Mouse (Mus musculus): ENCODE data around the gene Heyl. TPM values are rescaled to one million over a fixed set of nuclear protein-coding genes. Genes with fewer than 3 reads are reported as not detected.
"Not testable (repeated sequence)": the region's sequence is repeated elsewhere in the genome, so short reads cannot be mapped to it uniquely, and the experiment has no call there.

Heyl gene
- polyA plus RNA-seq, 1 experiment from 2014 or later: 8.2 TPM

GRCm38 (mm10) chr4:123292390-123292789 lies 59.0 kb downstream of the Heyl start:
- Histone ChIP-seq H3K4me2 (replicated peaks) (no peak overlapping the region), H3K27ac (no peak overlapping the region), H3K9me3 (ENCODE audit: control insufficient read depth, low read length) (no peaks in the 10 kb centered on the region), H3K9ac (no peak overlapping the region), H3K4me3 (replicated peaks; ENCODE audit: low read length) (no peak overlapping the region), H3K4me1 (replicated peaks; ENCODE audit: control insufficient read depth, insufficient read depth, low read length) (no peaks in the 10 kb centered on the region), H3K36me3 (replicated peaks; ENCODE audit: control insufficient read depth, insufficient read depth) (peaks cover 95% of the 10 kb centered on the region), H3K27me3 (ENCODE audit: control insufficient read depth, insufficient read depth, low read length) (no peaks in the 10 kb centered on the region)
- 92% methylated on average over 3 of the region's 3 CpGs for WGBS
- DNase-seq (ENCODE audit: low spot score): no peak
- ATAC-seq (ENCODE audit: low FRiP score): no peak

- Histone ChIP-seq H3K4me1 (replicated peaks; ENCODE audit: control insufficient read depth, insufficient read depth, low read length) (no peaks in the 10 kb centered on the region), H3K27ac (no peak overlapping the region), H3K4me2 (replicated peaks) (no peak overlapping the region), H3K9ac (no peak overlapping the region), H3K4me3 (replicated peaks; ENCODE audit: low read length) (no peak overlapping the region), H3K9me3 (ENCODE audit: control insufficient read depth, low read length) (no peaks in the 10 kb centered on the region), H3K36me3 (replicated peaks; ENCODE audit: control insufficient read depth, insufficient read depth) (peaks cover 95% of the 10 kb centered on the region), H3K27me3 (ENCODE audit: control insufficient read depth, insufficient read depth, low read length) (no peaks in the 10 kb centered on the region)
- WGBS: 95% methylated on average over 7 of the region's 7 CpGs
- ATAC-seq (ENCODE audit: low FRiP score) (no peak), DNase-seq (ENCODE audit: low spot score) (no peak)
Measured at GRCm38 (mm10) chr4:123292989-123293388, 59.6 kb downstream of the Heyl start.

GRCm38 (mm10) chr4:123293661-123294443 lies 60.5 kb downstream of the Heyl start:
- Histone ChIP-seq H3K9me3 (ENCODE audit: control insufficient read depth, low read length) (no peaks in the 10 kb centered on the region), H3K4me2 (replicated peaks) (no peak overlapping the region), H3K4me1 (replicated peaks; ENCODE audit: control insufficient read depth, insufficient read depth, low read length) (no peaks in the 10 kb centered on the region), H3K9ac (no peak overlapping the region), H3K36me3 (replicated peaks; ENCODE audit: control insufficient read depth, insufficient read depth) (peaks cover 93% of the 10 kb centered on the region), H3K27me3 (ENCODE audit: control insufficient read depth, insufficient read depth, low read length) (no peaks in the 10 kb centered on the region), H3K4me3 (replicated peaks; ENCODE audit: low read length) (no peak overlapping the region), H3K27ac (no peak overlapping the region)
- DNase-seq (ENCODE audit: low spot score) (no peak), ATAC-seq (ENCODE audit: low FRiP score) (no peak)
- WGBS: 86% methylated on average over 7 of the region's 7 CpGs

- H3K4me3 ChIP-seq (replicated peaks; ENCODE audit: low read length); H3K27ac ChIP-seq; DNase-seq (ENCODE audit: low spot score); ATAC-seq (ENCODE audit: low FRiP score); H3K4me1 ChIP-seq (replicated peaks; ENCODE audit: control insufficient read depth, insufficient read depth, low read length); H3K4me2 ChIP-seq (replicated peaks); H3K9me3 ChIP-seq (ENCODE audit: control insufficient read depth, low read length); H3K27me3 ChIP-seq (ENCODE audit: control insufficient read depth, insufficient read depth, low read length); H3K9ac ChIP-seq: not testable (repeated sequence)
- 93% methylated on average over 15 of the region's 15 CpGs for WGBS
- peaks cover 93% of the 10 kb centered on the region for H3K36me3 ChIP-seq (replicated peaks; ENCODE audit: control insufficient read depth, insufficient read depth)
Measured at GRCm38 (mm10) chr4:123295026-123295425, 61.7 kb downstream of the Heyl start.

GRCm38 (mm10) chr4:123295516-123296147 lies 62.3 kb downstream of the Heyl start:
- peaks cover 98% of the 10 kb centered on the region for H3K36me3 ChIP-seq (replicated peaks; ENCODE audit: control insufficient read depth, insufficient read depth)
- H3K4me2 ChIP-seq (replicated peaks): no peak overlapping the region
- DNase-seq (ENCODE audit: low spot score) (no peak), ATAC-seq (ENCODE audit: low FRiP score) (no peak)
- no peaks in the 10 kb centered on the region for H3K27me3 ChIP-seq (ENCODE audit: control insufficient read depth, insufficient read depth, low read length)
- H3K4me1 ChIP-seq (replicated peaks; ENCODE audit: control insufficient read depth, insufficient read depth, low read length): no peaks in the 10 kb centered on the region
- H3K9me3 ChIP-seq (ENCODE audit: control insufficient read depth, low read length): no peaks in the 10 kb centered on the region
- no peak overlapping the region for H3K4me3 ChIP-seq (replicated peaks; ENCODE audit: low read length)
- WGBS: 93% methylated on average over 21 of the region's 21 CpGs
- no peak overlapping the region for H3K9ac ChIP-seq
- no peak overlapping the region for H3K27ac ChIP-seq

- H3K9me3 ChIP-seq (ENCODE audit: control insufficient read depth, low read length): no peaks in the 10 kb centered on the region
- H3K4me2 ChIP-seq (replicated peaks): no peak overlapping the region
- H3K4me1 ChIP-seq (replicated peaks; ENCODE audit: control insufficient read depth, insufficient read depth, low read length): no peaks in the 10 kb centered on the region
- H3K27ac ChIP-seq: no peak overlapping the region
- H3K4me3 ChIP-seq (replicated peaks; ENCODE audit: low read length): no peak overlapping the region
- no peaks in the 10 kb centered on the region for H3K27me3 ChIP-seq (ENCODE audit: control insufficient read depth, insufficient read depth, low read length)
- no peak for DNase-seq (ENCODE audit: low spot score)
- WGBS: 89% methylated on average over 5 of the region's 5 CpGs
- no peak for ATAC-seq (ENCODE audit: low FRiP score)
- no peak overlapping the region for H3K9ac ChIP-seq
- H3K36me3 ChIP-seq (replicated peaks; ENCODE audit: control insufficient read depth, insufficient read depth): peaks cover 97% of the 10 kb centered on the region
Measured at GRCm38 (mm10) chr4:123296148-123296534, 62.8 kb downstream of the Heyl start.

- ATAC-seq (ENCODE audit: low FRiP score): no peak
- no peaks in the 10 kb centered on the region for H3K27me3 ChIP-seq (ENCODE audit: control insufficient read depth, insufficient read depth, low read length)
- DNase-seq (ENCODE audit: low spot score): no peak
- H3K4me3 ChIP-seq (replicated peaks; ENCODE audit: low read length): no peak overlapping the region
- no peak overlapping the region for H3K9ac ChIP-seq
- H3K36me3 ChIP-seq (replicated peaks; ENCODE audit: control insufficient read depth, insufficient read depth): peaks cover 93% of the 10 kb centered on the region
- no peak overlapping the region for H3K4me2 ChIP-seq (replicated peaks)
- 89% methylated on average over 22 of the region's 22 CpGs for WGBS
- H3K9me3 ChIP-seq (ENCODE audit: control insufficient read depth, low read length): no peaks in the 10 kb centered on the region
- H3K27ac ChIP-seq: no peak overlapping the region
- no peaks in the 10 kb centered on the region for H3K4me1 ChIP-seq (replicated peaks; ENCODE audit: control insufficient read depth, insufficient read depth, low read length)
Measured at GRCm38 (mm10) chr4:123297195-123297960, 64.0 kb downstream of the Heyl start.

- DNase-seq (ENCODE audit: low spot score) (no peak), ATAC-seq (ENCODE audit: low FRiP score) (no peak)
- H3K4me3 ChIP-seq (replicated peaks; ENCODE audit: low read length): no peak overlapping the region
- no peak overlapping the region for H3K9ac ChIP-seq
- H3K4me1 ChIP-seq (replicated peaks; ENCODE audit: control insufficient read depth, insufficient read depth, low read length): no peaks in the 10 kb centered on the region
- H3K9me3 ChIP-seq (ENCODE audit: control insufficient read depth, low read length): no peaks in the 10 kb centered on the region
- no peak overlapping the region for H3K27ac ChIP-seq
- H3K27me3 ChIP-seq (ENCODE audit: control insufficient read depth, insufficient read depth, low read length): no peaks in the 10 kb centered on the region
- peaks cover 89% of the 10 kb centered on the region for H3K36me3 ChIP-seq (replicated peaks; ENCODE audit: control insufficient read depth, insufficient read depth)
- WGBS: 93% methylated on average over 4 of the region's 4 CpGs
- H3K4me2 ChIP-seq (replicated peaks): no peak overlapping the region
Measured at GRCm38 (mm10) chr4:123298226-123298625, 64.9 kb downstream of the Heyl start.

- 89% methylated on average over 11 of the region's 11 CpGs for WGBS
- no peak overlapping the region for H3K4me2 ChIP-seq (replicated peaks)
- H3K9ac ChIP-seq: no peak overlapping the region
- no peak overlapping the region for H3K4me3 ChIP-seq (replicated peaks; ENCODE audit: low read length)
- H3K36me3 ChIP-seq (replicated peaks; ENCODE audit: control insufficient read depth, insufficient read depth): peaks cover 84% of the 10 kb centered on the region
- no peaks in the 10 kb centered on the region for H3K9me3 ChIP-seq (ENCODE audit: control insufficient read depth, low read length)
- H3K27ac ChIP-seq: no peak overlapping the region
- ATAC-seq (ENCODE audit: low FRiP score) (no peak), DNase-seq (ENCODE audit: low spot score) (no peak)
- H3K27me3 ChIP-seq (ENCODE audit: control insufficient read depth, insufficient read depth, low read length): no peaks in the 10 kb centered on the region
- no peaks in the 10 kb centered on the region for H3K4me1 ChIP-seq (replicated peaks; ENCODE audit: control insufficient read depth, insufficient read depth, low read length)
Measured at GRCm38 (mm10) chr4:123298980-123299670, 65.8 kb downstream of the Heyl start.
